Mouse (Mus musculus) heart, postnatal 25 days (tissue): ENCODE results near the gene Med26. TPM values are rescaled to one million over a fixed set of nuclear protein-coding genes. Genes with fewer than 3 reads are reported as not detected.
A peak's percentile ranks its signal among the peaks of the same experiment; 100 is the strongest.

Source experiments
- DNase-seq: peaks from one replicate; pipeline ENCODE4 v3.0.0; 2022; ENCODE audit warnings: low spot score
- intact Hi-C: fragments of 180-260 bp; cut with DNase I; formaldehyde crosslinking; loops from one replicate; pipeline ENCODE4 v1.15.1; 2025
- total RNA-seq, 2 experiments: library from RNA; stranded (reverse); gene quantifications; 2 replicates each; pipeline ENCODE4 v1.2.3; 2021

Gene Med26
- 1 to 10 TPM; 7.7 to 9.1 TPM for total RNA-seq

DNA sequence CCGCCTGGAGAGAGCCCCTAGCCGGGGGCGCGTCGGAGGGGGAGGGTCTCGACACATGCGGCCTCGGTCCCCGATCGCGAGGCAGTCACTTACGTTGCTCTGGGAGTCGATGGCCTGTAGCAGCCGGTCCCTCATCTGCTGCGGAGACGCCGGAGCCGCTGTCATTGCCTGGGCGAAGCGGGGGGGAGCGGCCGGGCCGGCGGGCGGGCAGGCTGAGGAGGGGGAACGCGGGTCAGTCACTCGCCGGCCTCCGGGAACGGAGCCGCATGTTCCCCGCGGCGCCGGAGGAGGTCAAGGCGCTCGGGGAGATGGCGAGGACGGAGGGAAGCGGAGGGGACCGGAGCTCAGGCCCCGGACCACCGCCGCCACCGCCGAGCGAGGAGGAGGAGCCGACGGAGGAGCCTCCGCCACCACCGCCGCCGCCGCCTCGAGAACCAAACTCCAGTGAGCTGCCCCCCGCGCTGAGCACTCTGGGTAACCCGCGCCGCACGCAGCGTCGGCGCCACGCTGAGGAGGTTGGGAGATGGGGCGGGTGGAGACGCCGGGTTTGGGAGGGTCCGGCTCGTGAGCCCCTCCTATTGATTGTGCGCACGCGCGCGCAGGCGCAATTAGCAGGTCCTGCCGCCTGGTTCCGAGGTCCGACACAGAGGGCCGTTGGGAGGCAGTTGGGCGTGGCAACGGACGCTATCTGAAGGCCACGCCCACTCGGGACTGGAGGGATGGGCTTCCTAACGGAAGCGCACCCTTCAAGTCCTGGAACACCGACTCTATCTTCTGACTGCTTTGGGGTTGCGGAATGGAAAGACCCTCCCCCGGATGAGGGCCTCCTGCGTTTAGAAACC lies at the start of gene Med26:
Med26 (minus strand) TSS at position 469 of the 842 bp plus-strand sequence.
- intact Hi-C loops = loop anchor here (1.0 to 5.0 kb wide), 3 partner anchors 23 to 126 kb away; partner anchors contain the start of genes Eps15l1, Slc35e1 and Smim7
- peak; percentile 99 for DNase-seq

DNA sequence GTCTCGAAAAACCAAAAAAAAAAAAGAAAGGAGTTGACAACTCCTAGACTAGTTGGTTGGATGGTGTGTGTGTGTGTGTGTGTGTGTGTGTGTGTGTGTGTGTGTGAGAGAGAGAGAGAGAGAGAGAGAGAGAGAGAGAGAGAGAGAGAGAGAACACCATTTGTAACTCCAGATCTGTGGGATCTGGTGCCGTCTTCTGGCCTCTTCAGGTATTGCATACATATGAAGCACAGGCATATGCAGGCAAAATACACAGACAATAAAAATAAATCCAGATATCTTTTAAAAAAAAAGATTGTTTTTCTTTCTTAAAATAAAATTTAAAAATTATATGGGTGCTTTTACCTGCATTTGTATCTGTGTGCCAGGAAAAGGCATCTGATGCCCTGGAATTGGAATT lies 42.1 kb upstream of the Med26 start:
- intact Hi-C loops = no loop called here
- DNase-seq = no peak

DNA sequence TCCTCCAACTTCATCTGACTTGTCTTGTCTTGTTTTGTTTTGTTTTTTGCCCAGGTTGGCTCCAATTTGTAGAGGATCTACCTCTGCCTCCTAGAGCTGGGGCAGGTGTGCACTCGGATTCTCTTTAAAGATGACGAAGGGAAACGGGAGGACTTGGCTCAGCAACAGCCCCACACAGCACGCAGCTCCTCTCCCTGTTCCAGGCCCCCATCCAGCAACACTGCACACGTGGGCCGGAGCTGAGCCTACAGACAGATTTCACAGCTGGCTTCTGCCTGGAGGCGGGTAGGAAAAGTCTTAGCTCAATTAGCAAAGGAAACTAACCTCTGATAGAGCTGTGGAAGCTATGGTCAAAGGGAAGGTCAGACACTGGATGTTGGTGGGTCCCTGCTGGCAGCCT lies 41.2 kb upstream of the Med26 start:
- DNase-seq = peak; percentile 26
- intact Hi-C loops = no loop called here

DNA sequence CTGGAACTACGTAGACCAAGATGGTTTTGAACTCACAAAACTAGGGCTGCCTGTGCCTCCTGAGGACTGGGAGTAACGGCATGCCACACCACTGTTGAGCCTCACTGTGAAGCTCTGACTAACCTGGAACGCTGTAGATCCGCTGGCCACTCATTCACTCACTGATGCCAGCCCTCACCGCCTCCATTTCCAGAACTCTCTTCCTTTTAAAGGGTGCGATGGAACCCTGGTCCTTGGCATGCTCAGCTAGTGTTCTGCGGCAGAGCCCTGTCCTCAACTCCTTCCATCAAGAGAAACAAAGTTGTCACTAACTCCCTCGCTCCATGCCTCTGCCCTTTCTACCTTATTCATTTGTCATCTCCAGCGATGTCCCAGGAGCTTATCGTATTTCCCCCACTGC lies 40.8 kb upstream of the Med26 start:
- intact Hi-C loops = no loop called here

DNA sequence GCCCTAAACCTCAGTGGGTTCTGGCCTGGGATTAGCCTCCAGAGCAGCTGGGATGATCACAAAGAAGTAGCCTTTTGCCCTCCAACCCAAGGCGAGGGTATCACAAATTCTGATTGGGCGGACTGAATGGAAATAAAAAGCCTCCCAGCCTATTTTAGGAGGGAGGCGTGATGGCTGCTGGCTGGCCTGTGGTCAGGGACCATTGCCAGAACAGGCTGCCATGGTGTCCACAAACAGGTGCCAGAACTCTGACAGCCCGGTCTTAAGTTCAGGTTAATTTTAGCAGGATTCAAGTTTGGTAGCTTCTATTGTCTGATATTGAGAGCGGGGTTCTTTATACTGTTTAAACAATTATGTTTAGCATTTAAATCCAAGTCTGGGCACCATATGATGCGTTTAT lies 39.7 kb upstream of the Med26 start:
- peak; percentile 44 for DNase-seq
- intact Hi-C loops = no loop called here

More for the DNA sequence above, 40.8 kb upstream of the Med26 start:
- DNase-seq = no peak

DNA sequence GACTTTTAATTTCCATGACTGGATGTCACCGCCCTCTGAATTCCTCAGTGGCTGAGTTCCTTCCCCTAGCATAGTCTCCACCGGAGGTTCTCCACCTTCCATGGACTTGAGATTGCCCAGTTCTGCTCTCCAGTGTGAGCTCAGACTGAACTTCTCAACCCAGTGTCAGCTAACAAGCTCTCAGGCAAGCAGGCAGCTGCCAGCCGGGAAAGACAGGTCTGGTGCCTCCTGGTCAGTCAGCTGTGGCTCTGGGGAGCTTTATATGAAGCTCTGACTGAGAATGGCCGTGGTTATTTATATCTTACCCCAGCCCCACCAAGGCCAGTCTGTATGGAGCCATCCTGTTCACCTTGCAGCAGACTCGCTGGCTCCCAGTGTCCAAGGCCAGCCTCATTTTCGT lies 36.3 kb upstream of the Med26 start:
- DNase-seq = no peak
- intact Hi-C loops = no loop called here

DNA sequence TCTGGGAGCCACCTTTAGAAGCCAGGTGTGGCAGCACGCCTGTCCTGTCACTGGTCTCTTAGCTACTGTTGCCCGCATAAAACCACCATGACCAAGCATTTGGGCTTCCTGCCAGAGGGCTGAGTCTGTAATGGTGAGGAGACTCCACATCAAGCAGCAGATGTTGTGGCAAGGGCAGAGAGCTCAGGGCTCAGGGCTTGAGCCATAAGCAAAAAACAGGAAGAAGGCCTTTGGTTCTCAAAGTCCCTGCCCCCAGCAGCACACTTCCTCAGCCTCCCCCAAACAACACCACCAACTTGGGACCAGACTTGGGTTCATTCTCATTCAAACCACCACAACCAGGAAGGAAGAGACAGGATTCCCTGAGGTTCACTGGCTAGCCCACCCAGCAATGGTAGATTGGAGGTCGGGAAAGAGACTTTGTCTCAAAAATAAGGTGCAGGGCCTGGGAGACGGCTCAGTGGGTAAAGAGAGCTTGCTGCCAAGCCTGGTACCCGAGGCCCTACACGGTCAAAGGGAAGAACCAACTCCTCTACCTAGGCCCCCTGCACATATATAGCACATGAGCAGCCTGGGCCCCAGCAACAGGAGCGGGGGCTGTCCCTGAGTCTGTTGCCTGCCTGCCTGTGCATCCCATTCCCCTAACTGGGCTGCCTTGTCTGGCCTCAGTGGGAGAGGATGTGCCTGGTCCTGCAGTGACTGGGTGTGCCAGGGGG lies 35.1 kb upstream of the Med26 start:
- DNase-seq = no peak
- intact Hi-C loops = no loop called here

DNA sequence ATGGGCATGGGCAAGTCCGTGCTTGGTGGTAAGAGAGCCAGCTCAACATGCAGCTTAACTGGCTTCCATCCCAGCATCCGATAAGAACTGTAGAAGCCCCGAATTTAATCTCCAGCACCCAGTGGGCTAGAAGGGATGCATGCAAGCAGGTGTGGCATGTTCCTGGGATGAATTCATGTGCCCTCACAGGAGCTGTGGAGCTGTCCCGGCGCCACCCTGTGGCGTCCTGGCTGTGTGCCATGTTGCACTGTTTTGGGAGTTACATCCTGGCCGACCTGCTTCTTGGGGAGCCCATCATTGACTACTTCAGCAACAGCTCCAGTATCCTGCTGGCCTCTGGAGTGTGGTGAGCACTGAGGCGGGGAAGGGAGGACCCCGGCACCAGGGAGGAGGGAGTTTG lies 31.3 kb upstream of the Med26 start:
- intact Hi-C loops = no loop called here
- no peak for DNase-seq

DNA sequence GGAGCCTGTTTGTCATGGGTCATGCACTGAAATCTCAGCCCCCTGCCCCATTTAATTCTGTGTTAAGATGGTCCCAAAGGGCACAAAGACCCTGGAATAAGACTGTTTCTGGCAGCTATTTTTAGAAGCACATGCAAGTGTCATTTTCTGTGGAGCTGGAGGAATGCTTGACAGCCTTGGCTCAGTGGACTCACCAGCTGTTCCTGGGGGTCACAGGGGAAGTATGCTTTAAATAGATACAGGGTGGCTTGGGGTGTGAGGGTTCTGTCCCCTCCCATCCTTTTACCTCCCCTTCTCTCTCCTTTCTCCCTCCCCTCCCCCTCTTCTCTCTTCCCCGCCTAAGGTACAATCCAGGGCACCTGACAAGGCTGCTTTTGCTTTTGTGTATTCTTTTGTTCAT lies 29.9 kb upstream of the Med26 start:
- no peak for DNase-seq
- intact Hi-C loops = no loop called here

DNA sequence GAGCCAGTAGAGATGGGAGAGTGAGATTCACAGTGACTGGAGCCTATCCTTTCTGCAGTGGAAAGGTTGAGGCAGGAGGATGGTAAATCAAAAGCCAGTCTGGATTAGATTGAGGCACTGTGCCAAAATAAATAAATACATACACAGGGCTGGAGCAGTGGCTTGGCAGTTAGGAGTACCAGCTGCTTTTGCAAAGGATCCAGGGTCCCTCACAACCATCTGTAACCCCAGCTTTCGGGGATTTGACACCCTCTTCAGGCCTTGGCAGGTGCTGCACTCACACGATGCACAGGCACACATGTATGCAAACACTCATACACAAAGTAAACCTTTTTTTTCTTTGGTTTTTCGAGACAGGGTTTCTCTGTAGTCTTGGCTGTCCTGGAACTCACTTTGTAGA lies 29.2 kb upstream of the Med26 start:
- intact Hi-C loops = no loop called here
- no peak for DNase-seq

DNA sequence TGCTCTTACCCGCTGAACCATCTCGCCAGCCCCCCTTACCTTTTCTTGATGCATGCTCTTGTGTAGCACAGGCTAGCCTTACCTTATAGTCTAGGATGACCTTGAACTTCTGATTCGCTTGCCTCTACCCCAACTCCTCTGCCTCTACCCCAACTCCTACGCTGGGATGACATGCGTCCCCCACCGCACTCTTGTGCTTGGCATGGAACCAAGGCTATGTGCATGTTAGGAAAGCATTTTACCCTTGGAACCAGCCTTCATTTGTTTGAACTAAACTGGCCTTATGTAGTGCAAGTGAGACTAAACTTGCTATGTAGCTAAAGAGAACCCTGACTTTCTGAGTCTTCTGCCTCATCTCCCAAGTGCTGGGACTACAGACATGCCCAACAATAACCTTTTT lies 27.8 kb upstream of the Med26 start:
- intact Hi-C loops = no loop called here
- DNase-seq = no peak

DNA sequence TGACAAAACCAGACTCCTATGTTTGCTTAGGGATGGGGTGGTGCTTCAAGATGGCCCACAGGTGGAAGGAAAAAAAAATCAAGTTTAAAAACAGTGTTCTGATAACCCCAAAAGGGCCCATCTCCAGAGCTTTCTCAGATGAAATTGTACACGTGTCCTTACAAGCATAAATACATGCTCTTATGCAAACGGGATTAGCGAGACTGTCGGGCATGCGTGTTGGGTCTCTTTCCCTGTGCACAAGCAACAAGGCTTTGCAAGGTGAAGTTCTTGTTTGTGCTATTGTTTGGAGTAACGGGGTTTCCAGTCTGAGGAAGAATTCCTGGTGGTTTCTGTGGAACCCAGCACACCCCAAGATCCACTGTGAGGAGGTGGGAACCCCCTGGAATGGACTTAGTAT lies 25.4 kb upstream of the Med26 start:
- no peak for DNase-seq
- intact Hi-C loops = loop anchor here (2.0 kb wide), 1 partner anchor 79 kb away; no protein-coding TSS in a partner anchor

DNA sequence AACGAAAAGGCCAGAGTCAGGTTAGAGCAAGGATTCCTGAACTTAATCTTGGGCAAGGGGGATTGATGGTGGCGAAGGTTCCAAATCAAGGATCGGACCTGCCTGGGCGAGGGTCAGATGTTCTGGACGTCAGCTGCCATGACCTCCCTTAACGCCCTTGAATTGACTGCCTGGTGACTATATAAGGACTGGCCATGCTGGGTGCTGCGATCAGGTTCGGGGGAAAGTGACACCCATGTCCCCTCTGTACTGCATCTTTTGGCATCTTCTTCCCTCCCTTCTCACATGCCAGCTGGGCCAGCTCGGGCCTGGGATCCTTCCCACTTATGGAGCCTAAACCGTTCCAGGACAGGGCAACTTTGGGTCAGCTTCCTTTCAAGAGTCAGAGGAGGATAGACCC lies 24.4 kb upstream of the Med26 start:
- intact Hi-C loops = loop anchor here (2.0 kb wide), 1 partner anchor 78 kb away; no protein-coding TSS in a partner anchor
- DNase-seq = no peak

DNA sequence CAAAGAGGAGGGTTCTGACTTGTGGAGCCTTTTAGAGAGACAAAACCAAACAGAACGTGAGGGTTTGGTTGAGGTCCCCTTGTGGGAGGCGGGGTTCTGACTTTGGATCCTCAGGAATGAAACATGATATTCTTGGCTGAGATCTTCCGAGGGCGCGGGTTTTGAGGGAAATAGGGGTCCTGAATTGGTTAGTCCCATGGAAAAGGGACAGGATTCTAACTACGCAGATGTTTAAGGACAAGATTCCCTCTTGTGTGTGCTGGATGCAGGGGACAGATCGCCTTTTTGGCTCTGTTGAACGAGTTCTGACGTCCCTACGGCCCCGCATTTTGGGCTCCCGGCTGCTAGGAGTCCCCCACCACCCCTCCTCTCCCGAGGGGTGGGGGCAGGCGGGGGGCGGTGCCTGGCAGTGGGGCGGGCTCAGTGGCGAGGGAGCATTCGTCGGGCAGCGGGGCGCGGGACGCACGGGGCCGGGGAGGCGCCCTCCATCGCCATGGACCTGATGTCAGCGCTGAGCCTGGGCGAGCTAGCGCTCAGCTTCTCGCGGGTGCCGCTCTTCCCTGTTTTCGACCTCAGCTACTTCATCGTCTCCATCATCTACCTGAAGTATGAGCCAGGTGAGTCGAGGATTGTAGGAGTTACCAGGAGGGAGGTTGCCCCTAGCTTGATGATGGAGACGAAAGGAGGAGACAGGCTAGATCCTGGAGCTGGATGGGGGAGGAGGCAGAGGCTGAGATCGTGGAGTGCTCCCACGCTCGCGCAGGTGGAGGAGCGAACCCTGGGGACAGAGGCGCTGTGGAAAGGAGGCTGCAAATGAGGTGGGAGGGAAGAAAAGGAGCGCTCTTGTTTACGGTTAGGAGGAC lies 23.8 kb upstream of the Med26 start, which contains the start of gene Tmem38a:
Tmem38a (plus strand) TSS at position 445 of the 863 bp plus-strand sequence.
- DNase-seq = peak; percentile 71
- intact Hi-C loops = loop anchor here (1.0 to 2.0 kb wide), 2 partner anchors 24 to 77 kb away; partner anchors contain the start of gene Med26

DNA sequence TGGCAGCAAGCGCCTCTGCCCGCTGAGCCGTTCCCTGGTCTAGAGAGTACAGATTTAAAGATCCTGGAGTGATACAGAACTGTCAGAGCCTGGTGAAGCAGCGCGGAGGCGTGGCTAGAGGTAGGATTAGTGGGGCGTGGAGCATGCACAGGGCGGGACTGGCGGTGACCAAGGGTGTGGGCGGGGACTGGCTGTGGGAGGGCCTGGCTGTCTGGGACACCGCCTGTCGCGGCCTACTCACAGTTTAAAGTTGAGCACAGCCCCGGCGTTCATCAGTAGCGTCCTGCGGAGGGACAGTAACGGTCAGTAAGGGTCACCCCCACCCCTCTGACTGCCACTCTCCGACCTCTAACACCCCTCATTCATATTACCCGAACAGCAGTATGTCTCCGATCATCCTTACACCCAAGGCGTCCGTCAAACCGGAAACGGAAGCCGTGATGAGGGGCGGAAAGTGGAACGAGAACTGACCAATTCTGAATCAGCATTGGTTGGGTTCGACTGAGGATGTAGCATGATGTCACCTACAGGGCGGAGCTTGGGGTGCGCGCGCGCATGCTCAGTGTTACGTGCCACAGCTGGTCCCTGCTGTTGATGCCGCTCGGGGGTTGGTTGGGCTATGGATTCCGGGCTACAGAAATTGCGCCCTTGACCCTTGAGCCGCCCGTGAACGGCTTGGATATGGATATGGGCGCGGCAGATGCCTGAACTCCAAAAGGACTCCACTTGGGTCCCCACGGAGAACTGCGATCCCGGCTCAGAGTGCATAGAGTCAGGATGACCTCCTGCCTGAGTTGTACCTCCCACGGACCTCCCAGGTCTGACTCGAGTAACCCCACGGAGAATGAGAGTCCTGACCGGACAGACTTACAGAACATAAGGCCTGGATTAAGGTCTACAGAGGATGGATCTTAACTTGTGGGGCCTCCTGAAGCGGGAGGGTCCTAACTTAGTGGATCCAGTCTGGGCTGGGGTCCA lies 22.9 kb upstream of the Med26 start, which contains the start of gene Smim7:
Smim7 (minus strand) TSS at position 456 of the 978 bp plus-strand sequence.
- intact Hi-C loops = loop anchor here (1.0 kb wide), 1 partner anchor 23 kb away; the partner anchor contains the start of gene Med26

DNA sequence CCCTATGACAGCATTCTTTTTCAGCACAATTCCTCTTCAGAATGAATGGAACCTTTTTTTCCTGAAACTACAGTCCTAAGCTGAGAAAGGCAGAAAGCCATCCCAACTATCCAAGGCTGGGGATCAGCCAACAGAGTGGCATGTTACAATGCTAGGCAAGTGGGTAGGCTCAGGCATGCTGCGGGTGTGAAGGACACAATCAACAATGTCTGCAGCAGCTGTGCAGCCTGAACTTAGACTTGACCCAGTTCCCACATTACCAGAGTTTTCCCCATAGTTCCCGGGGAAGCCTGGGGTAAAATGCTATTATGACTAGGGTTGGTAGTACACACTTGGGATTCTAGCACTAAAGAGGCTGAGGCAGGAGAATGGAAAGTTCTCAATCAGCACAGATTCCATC lies 17.9 kb upstream of the Med26 start:
- DNase-seq = no peak
- intact Hi-C loops = no loop called here

More for the DNA sequence above, 22.9 kb upstream of the Med26 start, which contains the start of gene Smim7:
- DNase-seq = peak; percentile 98

DNA sequence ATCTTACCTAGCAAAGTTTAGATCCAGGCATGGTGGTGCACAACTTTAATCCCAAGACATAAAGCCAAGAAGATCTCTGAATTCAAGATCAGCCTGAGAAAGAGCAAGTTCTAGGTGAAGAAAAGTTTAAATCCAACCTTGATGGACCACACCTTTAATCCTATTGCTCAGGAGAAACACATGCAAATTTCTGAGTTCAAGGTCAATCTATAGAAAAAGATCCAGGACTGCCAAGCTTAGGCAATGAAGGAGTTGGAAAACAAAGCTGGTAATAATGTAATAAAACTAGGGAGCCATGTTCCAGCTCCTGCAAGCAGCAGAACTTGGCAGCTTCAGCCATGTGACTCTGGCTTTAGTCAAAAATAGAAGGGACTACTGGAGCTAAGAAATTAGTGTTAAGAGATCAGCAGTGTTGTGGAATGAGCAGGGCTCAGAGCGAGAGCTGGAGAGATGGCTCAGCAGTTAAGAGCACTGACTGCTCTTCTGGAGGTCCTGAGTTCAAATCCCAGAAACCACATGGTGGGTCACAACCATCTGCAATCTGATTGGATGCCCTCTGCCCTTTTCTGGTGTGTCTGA lies 13.1 kb upstream of the Med26 start:
- DNase-seq = no peak
- intact Hi-C loops = no loop called here

DNA sequence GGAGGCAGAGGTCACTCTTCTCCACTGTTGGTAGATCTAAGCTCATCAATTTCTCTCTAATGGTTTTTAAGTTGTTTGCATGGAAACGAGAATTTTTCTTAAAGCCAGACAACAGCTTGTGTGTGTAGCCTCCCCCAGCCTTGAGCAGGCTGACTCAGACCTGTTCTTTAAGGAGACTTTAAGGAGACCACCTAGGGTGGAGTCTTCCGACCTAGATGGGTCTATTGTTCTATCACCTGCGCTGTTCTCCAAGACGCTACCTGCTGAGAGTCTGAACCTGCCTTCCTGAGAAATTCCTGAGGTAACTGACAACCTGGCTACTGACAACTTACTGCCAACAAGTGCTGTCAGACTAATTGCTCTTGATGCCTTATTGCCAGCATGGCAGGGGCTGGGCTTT lies 7.7 kb upstream of the Med26 start:
- intact Hi-C loops = no loop called here
- no peak for DNase-seq
